Mouse (Mus musculus) c-Kit-positive CD71-positive TER-119-positive erythroid progenitor cells, embryonic 14.5 days (primary cell): ENCODE measurements at regions not wholly inside any gene's neighbourhood (a gene's known extent, or its start where the extent isn't known, plus 50 kb on each side); places are given as distances from the start of the nearest gene placed in this dataset.

Experiments used
- DNase-seq: peaks from one replicate; pipeline ENCODE4 v3.0.0-alpha.2; 2013; ENCODE audit warnings: low spot score

GRCm38 (mm10) chr14:80083724-80084123 is 99.8 kb downstream of the Olfm4 start:
- no peak for DNase-seq

- DNase-seq, result no peak
Observed at GRCm38 (mm10) chr14:80097238-80097637, 113.4 kb downstream of the Olfm4 start.

- DNase-seq, result no peak
Observed at GRCm38 (mm10) chr14:80113115-80113687, 129.3 kb downstream of the Olfm4 start.

GRCm38 (mm10) chr14:80114326-80114725 is 130.4 kb downstream of the Olfm4 start:
- no peak for DNase-seq

- no peak for DNase-seq
Observed at GRCm38 (mm10) chr14:80125156-80125555, 141.3 kb downstream of the Olfm4 start.

GRCm38 (mm10) chr14:80128181-80128580 is 144.3 kb downstream of the Olfm4 start:
- no peak for DNase-seq

- DNase-seq, result no peak
Observed at GRCm38 (mm10) chr14:80137541-80137940, 153.7 kb downstream of the Olfm4 start.

GRCm38 (mm10) chr14:80138991-80139791 is 155.3 kb downstream of the Olfm4 start:
- DNase-seq, result no peak

GRCm38 (mm10) chr14:80157002-80157401 is 173.1 kb downstream of the Olfm4 start:
- no peak for DNase-seq

- no peak for DNase-seq
Observed at GRCm38 (mm10) chr14:80169211-80169610, 185.3 kb downstream of the Olfm4 start.

- no peak for DNase-seq
Observed at GRCm38 (mm10) chr14:80170450-80171180, 186.7 kb downstream of the Olfm4 start.

- no peak for DNase-seq
Observed at GRCm38 (mm10) chr14:80172799-80173484, 189.1 kb downstream of the Olfm4 start.

- DNase-seq, result no peak
Observed at GRCm38 (mm10) chr14:80176464-80176863, 192.6 kb downstream of the Olfm4 start.

- no peak for DNase-seq
Observed at GRCm38 (mm10) chr14:80195041-80195440, 211.2 kb downstream of the Olfm4 start.

GRCm38 (mm10) chr14:80212916-80213315 is 229.0 kb downstream of the Olfm4 start:
- DNase-seq, result no peak

- DNase-seq, result no peak
Observed at GRCm38 (mm10) chr14:80213666-80214065, 229.8 kb downstream of the Olfm4 start.

- no peak for DNase-seq
Observed at GRCm38 (mm10) chr14:80215960-80216552, 232.2 kb downstream of the Olfm4 start.

GRCm38 (mm10) chr14:80232066-80232465 is 248.2 kb downstream of the Olfm4 start:
- no peak for DNase-seq

GRCm38 (mm10) chr14:80232976-80233375 is 249.1 kb downstream of the Olfm4 start:
- DNase-seq, result no peak

GRCm38 (mm10) chr14:80237136-80237535 is 253.3 kb downstream of the Olfm4 start:
- DNase-seq, result no peak

- DNase-seq, result no peak
Observed at GRCm38 (mm10) chr14:80237552-80237951, 253.7 kb downstream of the Olfm4 start.
